Mouse (Mus musculus): ENCODE data around the gene Vps13d. TPM values are rescaled to one million over a fixed set of nuclear protein-coding genes. Genes with fewer than 3 reads are reported as not detected.
A peak's percentile ranks its signal among the peaks of the same experiment; 100 is the strongest.

The Vps13d gene
- polyA plus RNA-seq, 1 experiment from 2014 or later: 6.9 TPM

DNA sequence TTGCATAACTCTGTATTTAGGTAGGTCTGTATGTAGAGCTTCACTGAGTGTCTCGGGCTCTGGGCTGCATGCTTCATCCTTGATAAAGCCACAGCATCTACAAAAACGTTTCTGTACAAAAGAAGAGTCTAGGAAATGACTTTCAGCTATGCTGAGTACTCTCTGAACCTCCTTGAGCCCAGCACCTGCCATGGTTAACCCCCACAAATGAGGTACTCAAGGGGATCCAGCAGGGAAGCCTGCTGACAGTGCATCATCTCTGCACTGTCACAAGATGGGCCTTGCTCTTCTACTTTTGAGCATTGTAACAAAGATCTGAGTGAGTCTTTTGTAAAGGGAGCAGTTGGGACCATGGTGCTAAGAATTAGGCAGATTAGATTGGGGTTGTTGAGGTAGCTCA, 162.2 kb downstream of the Vps13d start:
- no peaks in the 10 kb centered on the region for H3K27me3 ChIP-seq
- WGBS: 62% methylated on average over 2 of the region's 2 CpGs
- no peak for ATAC-seq (replicated peaks; ENCODE audit: insufficient number of reproducible peaks, insufficient read depth, low FRiP score, low read depth)
- peaks cover 5% of the 10 kb centered on the region; the same call in 1 of the 2 replicates for H3K36me3 ChIP-seq
- H3K4me2 ChIP-seq: no peak overlapping the region
- H3K9me3 ChIP-seq (replicated peaks): no peaks in the 10 kb centered on the region
- H3K4me1 ChIP-seq (replicated peaks): peaks cover 46% of the 10 kb centered on the region
- no peak overlapping the region for H3K4me3 ChIP-seq
- H3K27ac ChIP-seq: no peak overlapping the region
- H3K9ac ChIP-seq: no peak overlapping the region

DNA sequence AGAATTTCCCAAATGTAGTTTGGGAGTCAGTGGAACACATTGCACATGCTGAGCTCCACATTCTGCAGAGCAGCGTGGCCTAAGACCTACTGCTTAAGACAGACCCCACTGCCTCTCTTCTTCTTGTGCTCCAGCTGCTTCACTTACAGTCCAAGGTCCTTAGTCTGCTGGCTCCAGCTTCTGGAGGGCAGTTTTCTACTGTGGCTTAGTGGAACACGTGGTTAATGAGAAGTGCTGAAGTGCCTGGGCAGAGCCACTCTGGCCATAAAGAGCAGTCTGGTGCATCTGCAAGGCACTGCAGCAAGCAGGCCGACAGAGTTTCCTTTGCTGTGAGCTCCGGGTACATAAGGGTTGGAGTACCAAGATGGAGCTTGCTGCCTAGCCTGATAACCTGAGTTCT, 163.3 kb downstream of the Vps13d start:
- H3K4me2 ChIP-seq: no peak overlapping the region
- H3K27me3 ChIP-seq: no peaks in the 10 kb centered on the region
- H3K27ac ChIP-seq: no peak overlapping the region
- H3K9ac ChIP-seq: no peak overlapping the region
- no peak overlapping the region for H3K4me3 ChIP-seq
- peaks cover 54% of the 10 kb centered on the region for H3K4me1 ChIP-seq (replicated peaks)
- H3K9me3 ChIP-seq (replicated peaks): no peaks in the 10 kb centered on the region
- no peak for ATAC-seq (replicated peaks; ENCODE audit: insufficient number of reproducible peaks, insufficient read depth, low FRiP score, low read depth)
- H3K36me3 ChIP-seq: peaks cover 3% of the 10 kb centered on the region; the same call in 1 of the 2 replicates
- 59% methylated on average over 4 of the region's 4 CpGs for WGBS

DNA sequence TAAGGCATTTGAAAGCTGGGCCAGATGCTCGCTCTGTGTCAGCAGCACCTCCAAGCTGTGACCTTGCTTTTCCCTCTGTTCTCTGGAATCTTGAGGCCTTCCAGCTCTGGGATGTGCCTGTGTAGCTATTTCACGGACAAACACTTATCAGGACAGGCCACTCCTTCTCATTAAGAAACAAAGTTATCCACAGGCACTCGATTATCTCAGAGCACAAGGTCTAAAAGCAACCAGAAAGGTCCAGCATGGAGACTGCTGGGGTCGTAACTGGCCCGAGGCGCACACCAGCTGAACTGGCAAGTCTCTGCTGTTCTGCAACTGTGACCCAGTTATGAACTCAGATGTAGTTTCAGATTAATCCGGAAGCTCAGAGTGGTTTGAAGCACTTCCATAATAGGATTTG, 168.4 kb downstream of the Vps13d start:
- 20% methylated on average over 7 of the region's 7 CpGs for WGBS
- H3K4me2 ChIP-seq: no peak overlapping the region
- H3K27ac ChIP-seq: peak overlapping the region; percentile 65
- peaks cover 47% of the 10 kb centered on the region for H3K4me1 ChIP-seq (replicated peaks)
- H3K27me3 ChIP-seq: no peaks in the 10 kb centered on the region
- H3K9ac ChIP-seq: no peak overlapping the region
- H3K4me3 ChIP-seq: no peak overlapping the region
- H3K9me3 ChIP-seq (replicated peaks): no peaks in the 10 kb centered on the region
- no peaks in the 10 kb centered on the region for H3K36me3 ChIP-seq
- ATAC-seq (replicated peaks; ENCODE audit: insufficient number of reproducible peaks, insufficient read depth, low FRiP score, low read depth): peak; percentile 62

DNA sequence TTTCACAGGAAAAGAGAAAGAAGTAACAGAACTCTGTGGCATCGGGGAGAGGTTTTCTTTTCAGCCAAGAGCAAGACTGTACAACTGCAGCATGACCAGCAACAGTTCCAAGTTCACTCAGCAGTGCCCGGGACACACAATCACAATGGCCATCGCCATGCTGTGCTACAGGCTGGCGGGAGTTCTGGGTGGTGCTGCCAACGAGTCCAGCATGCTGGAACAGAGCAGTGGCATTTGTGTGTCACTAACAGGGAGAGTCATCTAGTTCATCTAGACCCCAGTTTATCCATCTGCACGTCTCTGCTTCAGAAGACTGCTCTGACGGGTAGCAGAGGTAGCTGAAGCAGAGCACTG, 169.4 kb downstream of the Vps13d start:
- WGBS: 38% methylated on average over 7 of the region's 7 CpGs
- no peak for ATAC-seq (replicated peaks; ENCODE audit: insufficient number of reproducible peaks, insufficient read depth, low FRiP score, low read depth)
- Histone ChIP-seq H3K27me3 (no peaks in the 10 kb centered on the region), H3K9ac (no peak overlapping the region), H3K4me2 (no peak overlapping the region), H3K27ac (peak overlapping the region; percentile 65), H3K9me3 (replicated peaks) (no peaks in the 10 kb centered on the region), H3K36me3 (no peaks in the 10 kb centered on the region), H3K4me1 (replicated peaks) (peaks cover 44% of the 10 kb centered on the region), H3K4me3 (no peak overlapping the region)

DNA sequence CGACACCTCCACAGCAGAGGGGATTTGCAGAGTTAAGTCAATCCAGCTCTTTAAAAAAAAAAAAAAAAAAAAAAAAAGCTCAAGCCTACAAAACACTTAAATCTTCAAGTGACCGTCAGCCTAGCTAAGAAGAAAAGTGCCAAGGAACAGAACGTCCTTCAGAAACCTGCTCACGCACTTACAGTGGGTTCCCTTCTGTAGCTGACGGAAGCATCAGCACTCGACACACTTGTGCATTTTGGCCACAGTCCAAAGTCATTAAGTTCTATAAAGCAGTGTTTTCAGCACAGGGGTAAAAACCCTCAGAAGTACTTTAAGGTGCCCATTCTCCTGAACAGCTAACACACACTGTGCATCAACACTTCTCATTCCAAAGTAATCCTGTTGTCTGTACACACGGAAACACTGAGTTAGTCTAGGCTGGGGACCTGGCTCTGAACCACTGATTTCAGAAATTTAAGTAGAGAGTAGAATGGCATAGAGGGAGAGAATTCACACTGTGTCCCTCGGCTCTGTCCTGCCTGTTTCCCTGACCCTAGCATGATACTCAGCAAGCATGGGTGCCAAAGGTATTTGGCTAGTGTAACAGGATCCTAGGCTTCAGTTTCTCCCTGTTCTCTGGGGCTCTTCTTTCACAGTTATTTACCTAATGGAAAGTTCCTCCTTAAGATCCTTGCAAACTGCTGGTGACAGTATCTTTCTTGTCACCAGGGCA, 170.0 kb downstream of the Vps13d start:
- H3K9me3 ChIP-seq (replicated peaks): no peaks in the 10 kb centered on the region
- no peak overlapping the region for H3K4me2 ChIP-seq
- WGBS: 23% methylated on average over 8 of the region's 8 CpGs
- H3K27me3 ChIP-seq: no peaks in the 10 kb centered on the region
- H3K9ac ChIP-seq: no peak overlapping the region
- ATAC-seq (replicated peaks; ENCODE audit: insufficient number of reproducible peaks, insufficient read depth, low FRiP score, low read depth): 0 out of 2 replicates have a peak, but pooled peaks have one; percentile 11
- H3K4me1 ChIP-seq (replicated peaks): peaks cover 44% of the 10 kb centered on the region
- H3K36me3 ChIP-seq: peaks cover under 1% of the 10 kb centered on the region; the same call in 1 of the 2 replicates
- peak overlapping the region; percentile 65 for H3K27ac ChIP-seq
- H3K4me3 ChIP-seq: no peak overlapping the region

DNA sequence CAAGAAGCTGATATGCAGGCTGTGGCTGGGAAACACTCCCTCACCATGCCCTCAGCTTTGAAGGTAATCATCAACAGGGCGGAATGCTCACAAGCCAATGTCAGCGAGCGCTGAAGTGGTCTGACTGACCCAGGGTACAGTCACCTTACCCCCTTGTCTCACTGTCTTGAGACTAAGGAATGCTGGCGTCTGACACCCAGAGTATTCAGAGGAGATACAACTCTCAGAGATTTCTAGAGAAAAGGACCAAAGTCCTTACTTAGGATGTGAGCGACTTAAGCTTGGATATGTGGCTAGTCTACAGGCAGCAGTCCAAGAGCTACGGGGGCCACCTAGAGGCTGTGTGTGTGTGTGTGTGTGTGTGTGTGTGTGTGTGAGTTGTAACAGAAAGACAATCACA, 170.9 kb downstream of the Vps13d start:
- no peaks in the 10 kb centered on the region for H3K9me3 ChIP-seq (replicated peaks)
- peaks cover 10% of the 10 kb centered on the region; the same call in 1 of the 2 replicates for H3K36me3 ChIP-seq
- 50% methylated on average over 6 of the region's 6 CpGs for WGBS
- H3K4me1 ChIP-seq (replicated peaks): peaks cover 44% of the 10 kb centered on the region
- H3K9ac ChIP-seq: 0 out of 2 replicates have a peak overlapping the region, but pooled peaks have one; percentile 5
- no peak overlapping the region for H3K4me2 ChIP-seq
- ATAC-seq (replicated peaks; ENCODE audit: insufficient number of reproducible peaks, insufficient read depth, low FRiP score, low read depth): no peak
- H3K27ac ChIP-seq: peak overlapping the region; percentile 11; the same call in 1 of the 2 replicates
- no peak overlapping the region for H3K4me3 ChIP-seq
- H3K27me3 ChIP-seq: no peaks in the 10 kb centered on the region

DNA sequence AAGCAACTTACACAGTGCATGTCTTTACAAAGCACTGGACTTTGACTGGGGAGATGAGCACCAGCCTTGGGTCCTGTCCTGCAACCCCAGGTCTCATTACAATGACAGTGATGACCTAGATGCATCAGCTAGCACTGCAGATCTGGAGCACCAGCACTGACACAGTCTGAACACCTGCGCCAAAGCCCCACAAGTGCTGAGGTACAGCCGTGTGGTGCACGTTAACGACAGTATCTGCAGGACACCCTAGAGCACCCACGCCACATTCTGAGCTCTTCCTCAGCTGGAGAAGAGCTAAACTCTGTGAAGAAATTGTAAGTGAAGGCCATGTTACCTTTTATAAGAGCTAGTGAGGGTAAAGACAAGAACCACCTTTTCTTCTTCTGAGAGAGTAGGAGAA, 172.0 kb downstream of the Vps13d start:
- no peak overlapping the region for H3K27ac ChIP-seq
- H3K4me3 ChIP-seq: no peak overlapping the region
- peaks cover 12% of the 10 kb centered on the region; the same call in 1 of the 2 replicates for H3K36me3 ChIP-seq
- H3K9ac ChIP-seq: no peak overlapping the region
- H3K27me3 ChIP-seq: no peaks in the 10 kb centered on the region
- H3K4me1 ChIP-seq (replicated peaks): peaks cover 44% of the 10 kb centered on the region
- ATAC-seq (replicated peaks; ENCODE audit: insufficient number of reproducible peaks, insufficient read depth, low FRiP score, low read depth): no peak
- 84% methylated on average over 5 of the region's 5 CpGs for WGBS
- no peak overlapping the region for H3K4me2 ChIP-seq
- no peaks in the 10 kb centered on the region for H3K9me3 ChIP-seq (replicated peaks)

DNA sequence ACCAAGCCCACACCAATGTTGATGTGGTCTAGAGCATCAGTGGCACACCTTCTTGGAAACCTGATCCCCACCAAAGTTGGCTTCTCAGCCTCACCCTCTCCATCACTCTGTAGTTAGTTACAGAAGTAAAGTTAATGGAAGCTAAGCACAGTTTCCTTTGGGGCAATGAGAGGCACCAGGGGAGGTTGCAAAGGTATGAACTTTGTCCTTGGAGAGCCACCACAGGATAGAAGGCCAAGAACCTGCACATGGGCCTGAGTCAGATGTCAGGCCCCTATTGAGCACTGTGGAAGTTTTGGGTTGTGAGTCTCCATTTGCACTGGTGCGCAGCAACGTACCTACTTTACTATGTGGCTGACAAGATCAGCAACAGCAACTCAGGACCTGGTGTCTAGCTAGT, 172.6 kb downstream of the Vps13d start:
- Histone ChIP-seq H3K4me3 (no peak overlapping the region), H3K27me3 (no peaks in the 10 kb centered on the region), H3K36me3 (peaks cover 12% of the 10 kb centered on the region; the same call in 1 of the 2 replicates), H3K9ac (no peak overlapping the region), H3K4me1 (replicated peaks) (peaks cover 46% of the 10 kb centered on the region), H3K9me3 (replicated peaks) (no peaks in the 10 kb centered on the region), H3K27ac (no peak overlapping the region), H3K4me2 (no peak overlapping the region)
- no peak for ATAC-seq (replicated peaks; ENCODE audit: insufficient number of reproducible peaks, insufficient read depth, low FRiP score, low read depth)
- 100% methylated on average over 2 of the region's 2 CpGs for WGBS

DNA sequence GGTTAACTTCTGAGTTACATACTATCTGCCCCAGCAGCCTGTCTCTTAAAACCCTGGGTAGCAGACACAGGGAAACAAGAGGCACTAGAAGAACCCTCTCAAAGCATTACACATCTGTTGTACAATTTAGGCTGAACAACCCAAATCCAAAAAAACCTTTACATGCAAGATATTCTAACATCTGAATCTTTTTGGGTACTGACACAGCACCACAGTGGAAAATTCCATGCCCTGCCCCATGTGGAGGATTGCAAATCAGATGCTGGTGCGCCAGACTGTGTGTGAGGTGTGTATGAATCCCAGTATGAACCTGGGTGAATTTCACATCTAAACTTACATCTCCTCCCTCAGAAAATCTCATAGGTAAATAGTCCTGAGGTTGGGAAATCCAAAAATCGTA, 174.4 kb downstream of the Vps13d start:
- 95% methylated on average over 2 of the region's 2 CpGs for WGBS
- no peaks in the 10 kb centered on the region for H3K9me3 ChIP-seq (replicated peaks)
- no peak overlapping the region for H3K4me3 ChIP-seq
- peaks cover 29% of the 10 kb centered on the region for H3K4me1 ChIP-seq (replicated peaks)
- no peaks in the 10 kb centered on the region for H3K27me3 ChIP-seq
- no peak overlapping the region for H3K9ac ChIP-seq
- no peak overlapping the region for H3K27ac ChIP-seq
- peaks cover 22% of the 10 kb centered on the region; the same call in 1 of the 2 replicates for H3K36me3 ChIP-seq
- no peak overlapping the region for H3K4me2 ChIP-seq
- no peak for ATAC-seq (replicated peaks; ENCODE audit: insufficient number of reproducible peaks, insufficient read depth, low FRiP score, low read depth)

DNA sequence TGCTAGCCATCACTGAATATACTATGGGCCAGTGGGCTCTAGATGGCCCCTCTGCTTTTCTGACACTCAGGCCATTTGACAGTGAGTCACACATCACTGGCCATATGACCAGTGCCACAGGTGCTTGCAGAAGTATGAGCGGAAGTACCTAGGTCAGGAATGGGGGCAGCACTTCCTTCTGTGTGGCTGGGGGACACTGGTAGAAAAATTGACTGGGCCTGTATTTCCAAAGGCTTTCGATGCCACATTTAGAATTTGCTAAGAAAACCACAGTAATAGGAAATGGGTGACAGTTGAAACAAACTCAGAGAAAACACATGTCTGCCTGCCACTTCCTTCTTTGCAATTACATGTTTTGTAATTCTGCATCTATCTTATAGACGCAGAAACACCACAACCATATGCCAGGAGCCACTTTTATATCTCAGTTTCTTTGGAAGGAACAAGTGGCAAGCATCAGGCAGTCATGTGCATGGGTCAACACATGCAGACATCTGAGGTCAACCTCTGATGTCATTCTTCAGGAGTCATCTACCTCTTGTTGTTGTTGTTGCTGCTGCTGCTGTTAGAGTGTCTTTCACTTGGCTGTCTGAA, 175.6 kb downstream of the Vps13d start:
- Histone ChIP-seq H3K4me3 (no peak overlapping the region), H3K9ac (no peak overlapping the region), H3K9me3 (replicated peaks) (no peaks in the 10 kb centered on the region), H3K4me2 (no peak overlapping the region), H3K36me3 (peaks cover 22% of the 10 kb centered on the region; the same call in 1 of the 2 replicates), H3K27me3 (no peaks in the 10 kb centered on the region), H3K27ac (no peak overlapping the region), H3K4me1 (replicated peaks) (peaks cover 18% of the 10 kb centered on the region)
- no peak for ATAC-seq (replicated peaks; ENCODE audit: insufficient number of reproducible peaks, insufficient read depth, low FRiP score, low read depth)
- WGBS: 84% methylated on average over 3 of the region's 3 CpGs

DNA sequence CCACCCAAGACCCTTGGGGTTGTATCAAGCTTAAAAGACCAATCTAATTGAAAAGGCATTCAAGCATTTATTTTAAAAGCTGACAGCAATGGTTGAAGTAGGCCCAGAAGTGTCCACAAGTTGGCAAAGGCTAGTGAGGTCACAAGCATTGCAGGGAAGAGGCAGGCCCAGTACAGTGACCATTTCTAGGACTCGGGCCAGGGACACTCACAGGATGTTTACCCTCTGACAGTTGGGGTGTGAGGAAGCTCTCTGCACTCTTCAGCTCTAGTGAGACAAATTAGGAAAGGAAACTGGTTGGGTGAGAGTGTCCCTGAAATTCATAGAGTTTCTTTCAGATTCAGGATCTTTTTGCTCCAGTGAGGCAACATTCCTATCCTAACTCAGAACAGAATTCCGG, 177.1 kb downstream of the Vps13d start:
- peaks cover 22% of the 10 kb centered on the region; the same call in 1 of the 2 replicates for H3K36me3 ChIP-seq
- peak overlapping the region; percentile 14; the same call in 1 of the 2 replicates for H3K27ac ChIP-seq
- H3K4me3 ChIP-seq: no peak overlapping the region
- no peaks in the 10 kb centered on the region for H3K9me3 ChIP-seq (replicated peaks)
- H3K4me1 ChIP-seq (replicated peaks): peaks cover 13% of the 10 kb centered on the region
- WGBS: 54% methylated on average over 2 of the region's 2 CpGs
- no peak overlapping the region for H3K4me2 ChIP-seq
- ATAC-seq (replicated peaks; ENCODE audit: insufficient number of reproducible peaks, insufficient read depth, low FRiP score, low read depth): 0 out of 2 replicates have a peak, but pooled peaks have one; percentile 59
- no peaks in the 10 kb centered on the region for H3K27me3 ChIP-seq
- H3K9ac ChIP-seq: no peak overlapping the region
